Mouse (Mus musculus) heart, adult 18-20 months (tissue): Measurements from ENCODE around the gene Kifap3. TPM values are rescaled to one million over a fixed set of nuclear protein-coding genes. Genes with fewer than 3 reads are reported as not detected.
A peak's percentile ranks its signal among the peaks of the same experiment; 100 is the strongest.
"Not testable (repeated sequence)": the region's sequence is repeated elsewhere in the genome, so short reads cannot be mapped to it uniquely, and the experiment has no call there.

Experiments
- DNase-seq, 2 experiments: peaks; one replicate each; pipeline ENCODE4 v3.0.0; 2021 to 2022; ENCODE audit warnings: mixed read lengths in 1 of 2
- long read RNA-seq, 2 experiments: library from polyadenylated mRNA; stranded (forward); transcript quantifications; one replicate each; pipeline ENCODE4 v2.0.0; 2021
- total RNA-seq, 2 experiments: library from RNA; stranded (reverse); gene quantifications; 2 replicates each; pipeline ENCODE4 v1.2.3; 2021

Kifap3 gene
- total RNA-seq = 10 to 100 TPM; 21.5 to 23.1 TPM
- long read RNA-seq, experiment 1, full-length matches to known transcripts = 19 of 32 reads
- long read RNA-seq, experiment 1, partial matches to known transcripts = 0 of 32 reads
- long read RNA-seq, experiment 1, other reads (novel, unspliced or antisense) = 13 of 32 reads
- long read RNA-seq, experiment 2, full-length matches to known transcripts = 9 of 19 reads
- long read RNA-seq, experiment 2, partial matches to known transcripts = 1 of 19 reads
- long read RNA-seq, experiment 2, other reads (novel, unspliced or antisense) = 9 of 19 reads

GRCm38 (mm10) chr1:163779336-163780115 lies at the start of gene Kifap3:
TSS of gene Kifap3 (plus strand) at chr1:163779583.
- DNase-seq = peak; percentile 98 to 99

- not testable (repeated sequence) for DNase-seq
Observed at GRCm38 (mm10) chr1:163731166-163731565, 48.2 kb upstream of the Kifap3 start.

GRCm38 (mm10) chr1:163736441-163737238 lies 42.7 kb upstream of the Kifap3 start:
- no peak for DNase-seq

GRCm38 (mm10) chr1:163737239-163737533 lies 42.2 kb upstream of the Kifap3 start:
- no peak for DNase-seq

- no peak for DNase-seq
Observed at GRCm38 (mm10) chr1:163751360-163751992, 27.9 kb upstream of the Kifap3 start.

- DNase-seq = no peak
Observed at GRCm38 (mm10) chr1:163757462-163758207, 21.7 kb upstream of the Kifap3 start.

GRCm38 (mm10) chr1:163783577-163783976 lies 4.2 kb downstream of the Kifap3 start:
- not testable (repeated sequence) for DNase-seq

GRCm38 (mm10) chr1:163821365-163821764 lies 42.0 kb downstream of the Kifap3 start:
- DNase-seq = no peak

- no peak for DNase-seq
Observed at GRCm38 (mm10) chr1:163829482-163829881, 50.1 kb downstream of the Kifap3 start.

- no peak for DNase-seq
Observed at GRCm38 (mm10) chr1:163834066-163834465, 54.7 kb downstream of the Kifap3 start.

- DNase-seq = no peak
Observed at GRCm38 (mm10) chr1:163835062-163835461, 55.7 kb downstream of the Kifap3 start.

GRCm38 (mm10) chr1:163838482-163838881 lies 59.1 kb downstream of the Kifap3 start:
- not testable (repeated sequence) for DNase-seq

GRCm38 (mm10) chr1:163840555-163840954 lies 61.2 kb downstream of the Kifap3 start:
- no peak for DNase-seq

GRCm38 (mm10) chr1:163842238-163842637 lies 62.9 kb downstream of the Kifap3 start:
- peak in 1 of 2 experiments; percentile 5 for DNase-seq

- no peak for DNase-seq
Observed at GRCm38 (mm10) chr1:163843899-163844298, 64.5 kb downstream of the Kifap3 start.

- DNase-seq = no peak
Observed at GRCm38 (mm10) chr1:163852884-163853560, 73.6 kb downstream of the Kifap3 start.

- no peak for DNase-seq
Observed at GRCm38 (mm10) chr1:163858420-163858819, 79.0 kb downstream of the Kifap3 start.

GRCm38 (mm10) chr1:163861538-163861937 lies 82.2 kb downstream of the Kifap3 start:
- no peak for DNase-seq

GRCm38 (mm10) chr1:163873158-163873557 lies 93.8 kb downstream of the Kifap3 start:
- DNase-seq = no peak

GRCm38 (mm10) chr1:163889629-163890028 lies 110.2 kb downstream of the Kifap3 start:
- no peak for DNase-seq

- no peak for DNase-seq
Observed at GRCm38 (mm10) chr1:163893294-163893693, 113.9 kb downstream of the Kifap3 start.
